Comparison of ENCODE assay signal across 11 mouse cellular contexts in genomic region chrX:101898341-101898740, GRCm38 (mm10). TPM values are rescaled to one million over a fixed set of nuclear protein-coding genes. Genes with fewer than 3 reads are reported as not detected.
A peak's percentile ranks its signal among the peaks of the same experiment; 100 is the strongest.
DNase-seq lines count a peak whose midpoint lies in the region; ATAC-seq and TF ChIP-seq lines count a peak whose summit lies in the region.
"Had no signal": no experiment of that assay in that cellular context is flagged by ENCODE, and none has a peak within 500 bp of the region (broad histone marks: within the 10 kb centered on the region; RNA-seq: fewer than 3 reads in every experiment).

No protein-coding gene starts in this region.

- WGBS in kidney, embryonic 16.5 days: 55% methylated on average over 4 of the region's 4 CpGs
- 63% methylated on average over 4 of the region's 4 CpGs for WGBS in intestine, postnatal 0 days
- 60% methylated on average over 4 of the region's 4 CpGs for WGBS in hindbrain, embryonic 11.5 days

- H3K4me2 ChIP-seq in kidney, embryonic 16.5 days (replicated peaks; ENCODE audit: low read depth, low read length): no peak overlapping the region
- no peak overlapping the region for H3K4me2 ChIP-seq in intestine, postnatal 0 days (replicated peaks; ENCODE audit: low read depth)
- no peak overlapping the region for H3K4me2 ChIP-seq in hindbrain, embryonic 11.5 days (replicated peaks; ENCODE audit: low read depth, low read length)

- no peaks in the 10 kb centered on the region for H3K36me3 ChIP-seq in kidney, embryonic 16.5 days (ENCODE audit: insufficient read depth, low read length)
- H3K36me3 ChIP-seq in intestine, postnatal 0 days (ENCODE audit: control insufficient read depth, insufficient read depth): no peaks in the 10 kb centered on the region
- no peaks in the 10 kb centered on the region for H3K36me3 ChIP-seq in hindbrain, embryonic 11.5 days (ENCODE audit: control insufficient read depth, insufficient read depth, low read length)

- peak; percentile 57; the same call in 1 of the 2 replicates for ATAC-seq in kidney, embryonic 16.5 days (ENCODE audit: low FRiP score, low TSS enrichment)
- ATAC-seq in intestine, postnatal 0 days: no peak
- no peak for ATAC-seq in hindbrain, embryonic 11.5 days (ENCODE audit: low FRiP score)
- ATAC-seq: midbrain, embryonic 16.5 days had no signal

- no peak overlapping the region for H3K4me3 ChIP-seq in kidney, embryonic 16.5 days (ENCODE audit: low read length)
- no peak overlapping the region for H3K4me3 ChIP-seq in intestine, postnatal 0 days (ENCODE audit: low read depth, low read length)
- no peak overlapping the region for H3K4me3 ChIP-seq in hindbrain, embryonic 11.5 days (ENCODE audit: low read depth, low read length)
- H3K4me3 ChIP-seq: gastrocnemius, adult 2 months had no signal

- H3K27me3 ChIP-seq in kidney, embryonic 16.5 days (ENCODE audit: insufficient read depth, low read length): peaks cover 19% of the 10 kb centered on the region; the same call in 1 of the 2 replicates
- H3K27me3 ChIP-seq in intestine, postnatal 0 days (replicated peaks; ENCODE audit: control insufficient read depth, insufficient read depth, low read length): no peaks in the 10 kb centered on the region
- peaks cover 8% of the 10 kb centered on the region for H3K27me3 ChIP-seq in hindbrain, embryonic 11.5 days (ENCODE audit: control insufficient read depth, insufficient read depth, low read length)

- no peaks in the 10 kb centered on the region for H3K9me3 ChIP-seq in kidney, embryonic 16.5 days (ENCODE audit: low read length)
- H3K9me3 ChIP-seq in intestine, postnatal 0 days (ENCODE audit: control insufficient read depth): no peaks in the 10 kb centered on the region
- H3K9me3 ChIP-seq in hindbrain, embryonic 11.5 days (ENCODE audit: control insufficient read depth, low read length): no peaks in the 10 kb centered on the region

- H3K27ac ChIP-seq in kidney, embryonic 16.5 days (ENCODE audit: low read length): 0 out of 2 replicates have a peak overlapping the region, but pooled peaks have one; percentile 24
- H3K27ac ChIP-seq in intestine, postnatal 0 days (ENCODE audit: low read depth, low read length): no peak overlapping the region
- no peak overlapping the region for H3K27ac ChIP-seq in hindbrain, embryonic 11.5 days (ENCODE audit: low read depth, low read length)
- H3K27ac ChIP-seq: gastrocnemius, adult 2 months had no signal

- TF ChIP-seq CTCF in intestine, postnatal 0 days (IDR thresholded peaks at IDR 0.05; ENCODE audit: low read depth): no peak

- DNase-seq in kidney, adult 11 months: no peak
- DNase-seq in 416B (ENCODE audit: low read depth): peak; percentile 20
- peak; percentile 36 for DNase-seq in adipocyte (ENCODE audit: low spot score)
- DNase-seq in cerebellum, postnatal 36 days: peak; percentile 71 to 80
- no peak for DNase-seq in urinary bladder, postnatal 25 days (ENCODE audit: low spot score)
- no peak for DNase-seq in hindbrain, embryonic 11.5 days (ENCODE audit: low spot score)
- DNase-seq: gastrocnemius, adult 2 months; thymus, postnatal 14 days had no signal

- no peak overlapping the region for H3K9ac ChIP-seq in kidney, embryonic 16.5 days (replicated peaks; ENCODE audit: low read length)
- no peak overlapping the region for H3K9ac ChIP-seq in intestine, postnatal 0 days (ENCODE audit: low read depth, low read length)
- H3K9ac ChIP-seq in hindbrain, embryonic 11.5 days (ENCODE audit: low read depth, low read length): no peak overlapping the region

- H3K4me1 ChIP-seq in kidney, embryonic 16.5 days (ENCODE audit: insufficient read depth, low read length): peaks cover 3% of the 10 kb centered on the region; the same call in 1 of the 2 replicates
- H3K4me1 ChIP-seq in intestine, postnatal 0 days (replicated peaks; ENCODE audit: control insufficient read depth, insufficient read depth, low read length): no peaks in the 10 kb centered on the region
- no peaks in the 10 kb centered on the region for H3K4me1 ChIP-seq in hindbrain, embryonic 11.5 days (replicated peaks; ENCODE audit: control insufficient read depth, insufficient read depth, low read length)

RNA-seq across cellular contexts. Expression of gene Nhsl2, which starts 49.2 kb away (rescaled TPM):
- polyA plus RNA-seq in kidney, embryonic 16.5 days (2015; fragmentation: Nextera tagmentation; extraction: Ambion mirVana): 12.0 and 12.1 TPM in 2 replicates
- 1.3 TPM in 2 replicates for polyA plus RNA-seq in intestine, postnatal 0 days (2015; fragmentation: Nextera tagmentation; extraction: Ambion mirVana)
- polyA plus RNA-seq in hindbrain, embryonic 11.5 days (2014; fragmentation: Nextera tagmentation; extraction: Ambion mirVana): 9.7 and 11.8 TPM in 2 replicates

Comparison
In these comparisons a context has a peak if more than half of its experiments do, and no peak if none do; other contexts are left out.
1. DNase-seq: peak in 416B (single experiment), adipocyte (single experiment) and cerebellum, postnatal 36 days (2 of 2); none in kidney, adult 11 months (single experiment), urinary bladder, postnatal 25 days (single experiment) and hindbrain, embryonic 11.5 days (single experiment).